1 mouse cellular context compared by ENCODE assay signal in genomic region chr1:130717291-130717871, GRCm38 (mm10).
TF ChIP-seq lines count a peak whose summit lies in the region.

Yod1 (plus strand) TSS chr1:130717327.

TF ChIP-seq in MEL, 35 proteins besides CTCF, POLR2A, EP300 and RAD21 (continued from another document):
- peak; percentile 35; the same call in 1 of the 2 replicates for TF ChIP-seq CHD1 (IDR thresholded peaks at IDR 0.05; ENCODE audit: low read depth, low read length)
- TF ChIP-seq MAFK (IDR thresholded peaks at IDR 0.05; ENCODE audit: borderline replicate concordance, low read depth, low read length) = no peak
- TF ChIP-seq ELF1 (IDR thresholded peaks at IDR 0.05; ENCODE audit: low read depth, low read length) = no peak
- TF ChIP-seq TAL1 (IDR thresholded peaks at IDR 0.05; ENCODE audit: low read length) = no peak
